Mouse (Mus musculus) midbrain, embryonic 12.5 days (tissue): Measurements from ENCODE around the gene Hrh2. TPM values are rescaled to one million over a fixed set of nuclear protein-coding genes. Genes with fewer than 3 reads are reported as not detected.
A peak's percentile ranks its signal among the peaks of the same experiment; 100 is the strongest.

Experiments
- ATAC-seq: fragments of 200-750 bp; cut with Nextera tagmentation; 2 replicates; pipeline ENCODE4 v1.8.0; 2017; ENCODE audit warnings: low read depth, moderate TSS enrichment, moderate library complexity; ENCODE audit not compliant: low FRiP score
- H3K27ac ChIP-seq: fragments of 300-500 bp; sonication (generic); replicated peaks from 2 replicates; pipeline ENCODE4 v1.5.1; 2016; ENCODE audit warnings: mild to moderate bottlenecking
- H3K27me3 ChIP-seq: fragments of 300-500 bp; sonication (generic); 2 replicates; pipeline ENCODE4 v1.6.1; 2016; ENCODE audit warnings: mild to moderate bottlenecking
- H3K36me3 ChIP-seq: fragments of 300-500 bp; sonication (generic); 2 replicates; pipeline ENCODE4 v1.6.1; 2016
- H3K4me1 ChIP-seq: fragments of 300-500 bp; sonication (generic); 2 replicates; pipeline ENCODE4 v1.6.1; 2016
- H3K4me2 ChIP-seq: fragments of 300-500 bp; sonication (generic); replicated peaks from 2 replicates; pipeline ENCODE4 v1.6.1; 2016; ENCODE audit warnings: mild to moderate bottlenecking, moderate library complexity
- H3K4me3 ChIP-seq: fragments of 300-500 bp; sonication (generic); 2 replicates; pipeline ENCODE4 v1.5.1; 2016; ENCODE audit warnings: mild to moderate bottlenecking
- H3K9ac ChIP-seq: fragments of 300-500 bp; sonication (generic); replicated peaks from 2 replicates; pipeline ENCODE4 v1.6.1; 2016; ENCODE audit warnings: mild to moderate bottlenecking, moderate library complexity
- H3K9me3 ChIP-seq: fragments of 300-500 bp; sonication (generic); 2 replicates; pipeline ENCODE4 v1.6.1; 2016; ENCODE audit warnings: mild to moderate bottlenecking
- WGBS: fragments of 180-500 bp; shearing (Covaris S2); methylation state at CpG from one replicate; pipeline ENCODE4 v1.1.7; 2016; 5-methylcytosine and 5-hydroxymethylcytosine counted together
- polyA plus RNA-seq: library from polyadenylated mRNA; unstranded; fragments of >200 nt; fragmentation: Nextera tagmentation; extraction: Ambion mirVana; gene quantifications from 2 replicates; pipeline ENCODE4 v1.2.1, GENCODE M21; 2016

Gene Hrh2
- polyA plus RNA-seq, 1 experiment from 2014 or later = 0.34 TPM

DNA sequence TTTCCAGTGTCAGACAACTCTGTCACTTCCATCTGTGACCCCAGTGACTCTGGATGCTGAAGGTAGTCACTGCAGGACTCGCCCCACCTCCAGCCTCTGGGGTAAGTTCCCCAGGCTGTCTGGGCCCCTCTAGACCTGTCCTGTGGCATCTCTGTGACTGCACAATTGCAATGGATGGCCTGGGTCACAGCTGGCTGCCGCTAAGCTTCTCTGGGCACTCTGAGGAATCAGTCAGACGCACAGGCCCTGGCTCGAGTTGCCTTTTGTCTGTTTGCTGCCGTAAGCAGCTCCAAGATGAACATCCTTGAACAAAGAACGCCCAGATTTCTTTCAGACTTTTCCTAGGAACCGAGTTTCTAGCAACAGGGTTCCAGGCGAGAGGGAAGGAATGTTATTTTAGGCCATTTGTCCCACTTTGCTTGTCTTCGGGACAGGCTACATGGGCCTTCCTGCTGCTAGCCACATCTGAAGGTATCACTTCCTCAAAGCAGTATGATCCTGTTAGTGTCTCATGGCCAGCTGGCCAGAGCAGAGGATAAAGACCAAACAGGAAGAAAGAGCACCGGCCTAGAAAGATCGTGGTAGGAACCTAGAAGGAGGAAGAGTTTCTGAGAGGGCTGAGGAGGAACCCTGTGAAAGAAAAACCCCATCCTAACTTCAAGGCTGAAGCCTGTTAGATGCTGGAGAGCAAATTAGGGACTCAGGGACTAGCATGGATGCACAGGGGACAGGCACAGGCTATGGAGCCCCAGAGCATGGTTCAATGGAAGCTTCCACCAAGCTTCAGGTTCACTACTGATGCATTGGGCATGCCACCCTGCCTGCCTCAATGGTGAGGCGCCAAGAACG is 31.2 kb downstream of the Hrh2 start:
- no peak overlapping the region for H3K4me2 ChIP-seq
- no peaks in the 10 kb centered on the region for H3K36me3 ChIP-seq
- H3K27ac ChIP-seq = no peak overlapping the region
- H3K4me1 ChIP-seq = peaks cover 16% of the 10 kb centered on the region
- H3K9ac ChIP-seq = no peak overlapping the region
- WGBS = 39% methylated on average over 13 of the region's 13 CpGs
- ATAC-seq = no peak
- no peaks in the 10 kb centered on the region for H3K9me3 ChIP-seq
- H3K4me3 ChIP-seq = no peak overlapping the region
- peaks cover 8% of the 10 kb centered on the region for H3K27me3 ChIP-seq

DNA sequence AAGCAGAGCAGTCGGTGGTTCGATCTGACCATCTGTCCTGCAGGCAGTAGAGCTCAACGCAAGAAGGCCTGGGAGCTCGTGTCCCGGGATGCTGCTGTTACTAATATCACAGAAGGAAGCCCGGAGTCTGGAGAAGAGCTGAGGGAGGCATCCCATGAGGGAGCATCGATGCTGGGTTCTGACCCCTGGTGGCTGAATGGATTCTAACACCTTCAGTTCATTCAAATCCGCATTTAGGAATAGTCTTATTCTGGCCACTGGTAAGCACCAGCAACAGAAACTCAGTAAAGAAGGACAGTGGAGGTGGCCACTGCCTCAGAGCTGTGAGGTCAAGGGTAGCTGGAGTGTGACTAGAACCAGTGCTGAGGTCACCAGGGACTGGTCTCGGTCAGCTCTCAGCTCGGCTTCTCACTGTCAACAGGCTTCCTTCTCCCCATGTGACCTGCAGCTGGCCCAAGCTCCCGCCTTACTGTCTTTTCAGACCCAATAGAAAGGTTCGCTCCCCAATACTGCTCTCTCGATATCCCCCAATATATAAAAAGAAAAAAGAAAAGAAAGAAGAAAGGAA is 36.1 kb downstream of the Hrh2 start:
- H3K4me3 ChIP-seq = no peak overlapping the region
- ATAC-seq = peak; percentile 58; the same call in 1 of the 2 replicates
- no peaks in the 10 kb centered on the region for H3K9me3 ChIP-seq

DNA sequence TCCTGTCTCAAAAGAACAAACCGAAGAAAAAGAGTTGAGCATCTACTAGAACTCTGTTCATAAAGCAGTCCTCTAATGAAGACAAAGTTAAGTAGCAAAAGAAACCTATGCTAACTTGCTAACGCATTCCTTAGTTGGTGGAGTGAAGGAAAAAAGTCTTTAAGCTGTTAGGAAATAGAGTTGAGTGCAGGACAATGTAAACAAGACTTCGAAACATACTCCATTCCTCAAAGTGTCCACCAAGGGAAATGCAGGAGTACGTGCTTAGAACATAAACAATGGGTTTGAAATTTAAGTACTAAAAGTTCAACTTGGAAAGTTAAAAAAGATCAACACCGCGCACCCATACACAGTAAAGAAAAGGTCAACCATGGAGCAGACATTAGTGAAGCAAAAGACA is 38.2 kb downstream of the Hrh2 start:
- no peak for ATAC-seq

More for the DNA sequence above, 36.1 kb downstream of the Hrh2 start:
- Histone ChIP-seq H3K27me3 (peaks cover 15% of the 10 kb centered on the region), H3K9ac (no peak overlapping the region), H3K4me1 (peaks cover 6% of the 10 kb centered on the region), H3K4me2 (no peak overlapping the region), H3K36me3 (no peaks in the 10 kb centered on the region), H3K27ac (no peak overlapping the region)
- WGBS = 28% methylated on average over 13 of the region's 13 CpGs

DNA sequence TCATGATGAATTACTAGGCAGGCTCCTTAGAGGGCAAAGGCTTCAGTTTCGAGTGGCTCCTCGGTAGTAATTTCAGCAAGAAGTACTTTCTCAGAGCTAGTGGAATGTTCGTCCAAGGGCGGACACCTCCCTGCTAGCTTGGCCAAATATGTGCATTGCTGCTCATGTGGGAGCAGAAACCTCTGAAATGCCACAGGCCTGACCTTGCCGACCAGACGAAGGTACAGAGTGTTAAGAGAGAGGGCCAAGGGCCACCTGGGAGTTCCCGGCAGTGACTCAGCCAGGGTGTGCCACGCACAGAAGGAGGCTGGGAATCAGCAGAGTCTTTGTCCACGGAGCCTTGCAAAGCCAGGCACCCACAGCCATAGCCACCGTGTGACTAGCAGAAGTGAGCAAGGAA is 39.9 kb downstream of the Hrh2 start:
- H3K4me2 ChIP-seq = no peak overlapping the region
- H3K4me1 ChIP-seq = peaks cover 4% of the 10 kb centered on the region; the same call in 1 of the 2 replicates
- H3K27me3 ChIP-seq = peaks cover 12% of the 10 kb centered on the region
- no peak for ATAC-seq
- H3K36me3 ChIP-seq = no peaks in the 10 kb centered on the region
- no peak overlapping the region for H3K9ac ChIP-seq
- no peak overlapping the region for H3K27ac ChIP-seq
- H3K9me3 ChIP-seq = no peaks in the 10 kb centered on the region
- 85% methylated on average over 10 of the region's 10 CpGs for WGBS
- H3K4me3 ChIP-seq = no peak overlapping the region

More for the DNA sequence above, 38.2 kb downstream of the Hrh2 start:
- Histone ChIP-seq H3K9ac (no peak overlapping the region), H3K27ac (no peak overlapping the region), H3K4me2 (no peak overlapping the region), H3K36me3 (no peaks in the 10 kb centered on the region), H3K4me1 (peaks cover 4% of the 10 kb centered on the region; the same call in 1 of the 2 replicates), H3K27me3 (peaks cover 15% of the 10 kb centered on the region), H3K9me3 (no peaks in the 10 kb centered on the region), H3K4me3 (no peak overlapping the region)
- WGBS = 94% methylated on average over 6 of the region's 6 CpGs

DNA sequence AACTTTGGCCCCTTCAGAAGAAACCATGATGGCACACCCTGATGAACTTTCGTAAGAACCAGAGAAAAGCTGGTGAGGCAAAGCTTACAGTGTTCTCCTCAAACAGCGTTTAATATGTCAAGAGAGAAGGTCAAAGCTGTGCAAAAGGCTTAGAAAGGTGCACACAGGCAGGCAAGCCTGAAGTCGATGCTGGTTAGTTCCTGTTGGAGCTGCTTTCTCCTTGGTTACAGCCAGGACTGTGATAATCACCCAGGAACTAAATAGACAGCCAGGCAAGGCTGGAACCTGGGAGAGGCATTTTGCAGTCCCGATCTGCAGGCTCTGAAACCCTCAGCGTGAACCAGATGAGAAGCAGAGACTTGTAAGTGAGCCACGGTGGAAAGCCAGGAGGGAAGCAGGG is 45.6 kb downstream of the Hrh2 start:
- Histone ChIP-seq H3K4me3 (no peak overlapping the region), H3K27ac (no peak overlapping the region), H3K36me3 (no peaks in the 10 kb centered on the region), H3K4me1 (no peaks in the 10 kb centered on the region), H3K9me3 (no peaks in the 10 kb centered on the region), H3K4me2 (no peak overlapping the region), H3K27me3 (no peaks in the 10 kb centered on the region), H3K9ac (no peak overlapping the region)
- no peak for ATAC-seq
- 72% methylated on average over 6 of the region's 6 CpGs for WGBS

DNA sequence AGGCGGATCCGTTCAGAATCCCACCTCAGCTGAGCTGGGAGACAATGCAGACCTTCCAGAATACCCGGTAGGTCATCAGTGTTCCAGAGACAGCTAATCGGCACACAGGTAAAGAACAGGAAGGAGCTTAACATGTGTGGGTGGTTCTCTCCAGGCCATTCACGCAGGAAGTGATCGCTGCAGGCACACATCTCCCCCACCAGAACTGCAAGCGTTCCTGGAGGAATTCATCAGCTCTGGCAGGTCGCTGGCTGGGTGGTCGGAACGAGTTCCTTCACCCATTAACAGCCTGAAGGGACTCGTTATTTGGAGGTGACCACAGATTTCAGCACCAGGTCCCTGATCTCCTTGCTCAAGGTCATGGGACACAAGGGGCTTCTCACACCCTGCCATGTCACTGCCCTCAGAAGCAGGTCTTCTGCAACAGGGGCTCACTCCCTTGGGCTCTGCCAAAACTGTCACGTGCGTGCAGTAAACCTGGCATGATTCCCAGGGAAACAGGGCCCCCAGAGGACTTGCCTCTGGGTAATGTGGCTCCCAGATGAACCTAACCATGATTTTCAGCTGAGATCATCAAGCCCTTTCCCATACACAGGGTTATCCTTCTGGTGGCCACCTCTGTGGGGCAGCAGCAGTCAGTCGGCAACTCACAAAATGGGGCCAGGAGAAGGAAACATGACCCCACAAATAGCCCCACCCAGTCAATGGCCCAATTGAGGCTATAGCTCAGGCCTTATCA is 46.8 kb downstream of the Hrh2 start:
- H3K4me3 ChIP-seq = no peak overlapping the region
- no peaks in the 10 kb centered on the region for H3K36me3 ChIP-seq
- 71% methylated on average over 14 of the region's 14 CpGs for WGBS
- no peak for ATAC-seq
- no peak overlapping the region for H3K9ac ChIP-seq
- H3K27me3 ChIP-seq = no peaks in the 10 kb centered on the region
- no peak overlapping the region for H3K4me2 ChIP-seq
- no peaks in the 10 kb centered on the region for H3K4me1 ChIP-seq
- H3K9me3 ChIP-seq = no peaks in the 10 kb centered on the region
- H3K27ac ChIP-seq = no peak overlapping the region

DNA sequence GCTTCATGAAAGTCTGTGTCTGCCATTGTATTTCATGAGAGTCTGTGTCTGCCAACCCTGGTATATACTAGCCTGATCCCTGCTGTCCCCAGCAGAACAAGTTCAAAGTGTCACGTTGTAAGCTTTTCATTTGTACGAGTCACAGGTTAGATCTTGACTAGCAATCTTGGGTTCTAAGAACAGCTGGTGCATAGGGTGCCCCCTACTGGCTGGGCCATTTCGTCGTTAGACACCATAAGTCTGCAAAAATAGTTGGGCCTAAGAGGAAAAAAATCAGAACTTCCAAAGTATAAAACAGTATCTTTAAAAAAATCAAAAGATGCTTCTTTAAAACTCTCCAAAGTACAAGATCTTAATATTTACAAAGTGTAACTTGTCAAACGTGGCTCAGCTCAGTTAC is 50.5 kb downstream of the Hrh2 start:
- Histone ChIP-seq H3K27me3 (peaks cover 5% of the 10 kb centered on the region; the same call in 1 of the 2 replicates), H3K4me1 (no peaks in the 10 kb centered on the region), H3K4me2 (no peak overlapping the region), H3K9me3 (no peaks in the 10 kb centered on the region), H3K4me3 (no peak overlapping the region), H3K9ac (no peak overlapping the region), H3K36me3 (no peaks in the 10 kb centered on the region), H3K27ac (no peak overlapping the region)
- no peak for ATAC-seq
- WGBS = 69% methylated on average over 5 of the region's 5 CpGs

DNA sequence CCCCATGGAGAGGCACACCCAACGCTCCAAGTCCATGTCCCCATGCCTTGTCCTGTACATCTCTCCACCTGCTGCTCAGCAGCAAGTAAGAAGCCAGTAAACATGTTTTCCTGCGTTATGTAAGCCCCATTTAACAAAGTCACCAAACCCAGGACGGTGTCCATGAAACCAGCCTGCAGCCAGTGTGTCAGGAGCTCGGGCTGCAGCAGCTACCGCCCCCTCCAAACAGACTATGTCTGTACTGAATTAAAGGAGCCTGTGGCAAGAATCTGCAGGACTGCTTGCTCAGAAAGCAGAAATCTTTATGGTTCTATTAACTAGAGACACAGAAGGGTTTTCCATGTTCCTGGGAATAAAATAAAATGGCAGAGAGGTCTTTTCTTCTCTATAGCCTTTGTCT is 53.3 kb downstream of the Hrh2 start:
- ATAC-seq = no peak
- Histone ChIP-seq H3K9ac (no peak overlapping the region), H3K36me3 (no peaks in the 10 kb centered on the region), H3K27me3 (peaks cover 5% of the 10 kb centered on the region; the same call in 1 of the 2 replicates), H3K9me3 (no peaks in the 10 kb centered on the region), H3K27ac (no peak overlapping the region), H3K4me3 (no peak overlapping the region), H3K4me2 (no peak overlapping the region), H3K4me1 (peaks cover 18% of the 10 kb centered on the region)
- WGBS = 82% methylated on average over 5 of the region's 5 CpGs

DNA sequence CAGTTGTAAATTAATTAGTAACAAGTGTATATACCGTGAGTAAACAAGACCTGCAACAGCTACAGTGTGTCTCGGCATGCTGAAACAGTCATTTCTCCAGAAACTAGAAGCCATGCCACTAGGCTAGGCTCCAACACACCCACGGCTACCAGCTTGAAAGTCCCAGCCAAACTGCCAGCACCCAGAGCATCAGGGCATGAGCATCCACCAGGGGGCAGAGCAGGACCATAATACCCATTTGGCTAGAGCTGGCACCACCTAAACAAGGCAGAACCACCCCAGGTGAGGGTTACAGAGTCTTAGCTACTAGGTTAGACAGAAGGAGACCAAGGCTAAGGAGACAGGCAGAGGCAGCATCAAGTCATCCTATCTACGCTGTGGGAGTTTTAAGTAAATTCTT is 55.6 kb downstream of the Hrh2 start:
- WGBS = 28% methylated on average over 4 of the region's 4 CpGs
- no peak overlapping the region for H3K9ac ChIP-seq
- no peak overlapping the region for H3K4me3 ChIP-seq
- ATAC-seq = peak; percentile 54
- H3K27me3 ChIP-seq = peaks cover 5% of the 10 kb centered on the region; the same call in 1 of the 2 replicates
- peaks cover 24% of the 10 kb centered on the region for H3K4me1 ChIP-seq
- H3K9me3 ChIP-seq = no peaks in the 10 kb centered on the region
- H3K4me2 ChIP-seq = no peak overlapping the region
- H3K27ac ChIP-seq = no peak overlapping the region
- no peaks in the 10 kb centered on the region for H3K36me3 ChIP-seq

DNA sequence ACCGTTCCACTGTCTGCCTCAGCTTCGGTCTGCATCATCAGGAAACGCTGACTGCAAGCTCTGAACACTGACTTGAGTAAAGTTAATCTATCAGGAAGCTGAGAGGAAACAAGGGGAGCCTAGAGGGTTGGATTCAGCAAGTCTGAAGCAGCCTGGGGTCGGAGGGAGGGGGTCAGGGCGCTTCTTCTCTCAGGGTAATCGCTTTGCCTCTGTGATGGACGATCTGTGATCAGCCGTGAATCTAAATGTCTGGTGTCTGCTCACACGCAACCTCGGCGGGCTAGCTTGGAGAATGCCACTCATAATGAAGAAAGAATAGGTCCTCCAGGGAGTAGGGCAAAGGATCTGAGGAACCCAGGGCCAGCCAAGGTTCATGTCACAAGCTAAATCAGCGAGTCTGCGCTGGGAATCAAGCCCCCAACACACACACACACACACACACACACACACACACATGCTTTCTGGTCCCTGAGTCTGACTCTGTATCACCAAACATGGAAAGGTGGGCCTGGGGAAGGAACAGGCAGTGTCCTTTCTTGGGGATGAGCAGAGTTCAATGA is 56.6 kb downstream of the Hrh2 start:
- H3K27ac ChIP-seq = peak overlapping the region; percentile 35; the same call in 1 of the 2 replicates
- no peak overlapping the region for H3K4me2 ChIP-seq
- no peaks in the 10 kb centered on the region for H3K36me3 ChIP-seq
- WGBS = 71% methylated on average over 13 of the region's 13 CpGs
- H3K27me3 ChIP-seq = peaks cover 5% of the 10 kb centered on the region; the same call in 1 of the 2 replicates
- no peak overlapping the region for H3K9ac ChIP-seq
- ATAC-seq = no peak
- peaks cover 24% of the 10 kb centered on the region for H3K4me1 ChIP-seq
- H3K4me3 ChIP-seq = no peak overlapping the region
- no peaks in the 10 kb centered on the region for H3K9me3 ChIP-seq

DNA sequence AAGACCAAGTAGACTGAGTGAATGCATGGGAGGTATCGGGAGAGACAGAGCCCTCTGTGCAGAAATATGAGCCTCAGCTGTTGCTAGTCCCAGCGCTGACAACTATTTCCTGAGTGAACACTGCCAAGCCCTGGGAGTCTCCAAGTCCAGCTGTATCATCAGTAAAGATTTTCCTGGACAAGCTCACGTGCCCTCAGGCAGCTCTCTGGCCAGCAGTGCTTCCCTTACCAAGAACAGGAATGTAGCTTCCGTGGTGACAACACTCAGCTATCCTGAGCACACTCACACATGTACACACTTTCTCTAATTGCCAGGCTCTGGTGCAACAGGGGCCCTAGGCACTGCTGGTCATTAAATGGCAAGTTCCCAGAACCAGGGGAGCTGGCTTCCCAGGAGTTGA is 57.1 kb downstream of the Hrh2 start:
- no peak overlapping the region for H3K4me2 ChIP-seq
- no peaks in the 10 kb centered on the region for H3K36me3 ChIP-seq
- H3K9me3 ChIP-seq = no peaks in the 10 kb centered on the region
- H3K4me3 ChIP-seq = no peak overlapping the region
- WGBS = 63% methylated on average over 4 of the region's 4 CpGs
- no peak for ATAC-seq
- peak overlapping the region; percentile 35 for H3K27ac ChIP-seq
- H3K4me1 ChIP-seq = peaks cover 24% of the 10 kb centered on the region
- no peak overlapping the region for H3K9ac ChIP-seq
- H3K27me3 ChIP-seq = peaks cover 5% of the 10 kb centered on the region; the same call in 1 of the 2 replicates
